Mouse (Mus musculus): ENCODE data around the gene Eri3.

GRCm38 (mm10) chr4:117563967-117564366 lies 13.8 kb downstream of the Eri3 start:
- TF ChIP-seq POLR2A (IDR thresholded peaks at IDR 0.05; ENCODE audit: borderline replicate concordance, extremely low read depth, insufficient read depth, insufficient read length, poor library complexity, severe bottlenecking) (no peak), CTCF (IDR thresholded peaks at IDR 0.05; ENCODE audit: borderline replicate concordance, extremely low read depth, insufficient read depth, insufficient read length) (no peak)
